Mouse (Mus musculus) hematopoietic stem cell, adult 5-6 weeks (primary cell): ENCODE measurements around the gene Gm49339. TPM values are rescaled to one million over a fixed set of nuclear protein-coding genes. Genes with fewer than 3 reads are reported as not detected.

Experiments used
- total RNA-seq: library from RNA; stranded (forward); fragments of 172-1452, 232-1000 nt; gene quantifications from 2 replicates; pipeline ENCODE4 v1.2.3, GENCODE M21; 2017

Gm49339 gene
- total RNA-seq, 1 experiment from 2014 or later, result not detected

Other genes starting within 250 kb of the Gm49339 start
- gene Lilr4b, start within 50 bp of the Gm49339 start, total RNA-seq, result 42.8 and 68.0 TPM in 2 replicates
- 38.3 and 101 TPM in 2 replicates for gene Lilrb4a, start 10.3 kb downstream of the Gm49339 start, total RNA-seq
- not detected in 2 replicates for gene Fam162b, start 109.9 kb downstream of the Gm49339 start, total RNA-seq
- not detected in 2 replicates for gene Gprc6a, start 150.8 kb downstream of the Gm49339 start, total RNA-seq
- 0.69 TPM in 1 of 2 replicates, not detected in the other for gene Rfx6, start 197.1 kb downstream of the Gm49339 start, total RNA-seq